Mouse (Mus musculus) kidney, postnatal 25 days (tissue): Measurements from ENCODE around the gene Bag6.

ENCODE experiments used
- DNase-seq, 2 experiments: peaks; one replicate each; pipeline ENCODE4 v3.0.0; 2021; ENCODE audit warnings: mixed read lengths in 2 of 2

Gene Bag6

GRCm38 (mm10) chr17:35168541-35169207, 33.7 kb downstream of the Bag6 start:
- peak in 1 of 2 experiments; percentile 53 for DNase-seq

DNA sequence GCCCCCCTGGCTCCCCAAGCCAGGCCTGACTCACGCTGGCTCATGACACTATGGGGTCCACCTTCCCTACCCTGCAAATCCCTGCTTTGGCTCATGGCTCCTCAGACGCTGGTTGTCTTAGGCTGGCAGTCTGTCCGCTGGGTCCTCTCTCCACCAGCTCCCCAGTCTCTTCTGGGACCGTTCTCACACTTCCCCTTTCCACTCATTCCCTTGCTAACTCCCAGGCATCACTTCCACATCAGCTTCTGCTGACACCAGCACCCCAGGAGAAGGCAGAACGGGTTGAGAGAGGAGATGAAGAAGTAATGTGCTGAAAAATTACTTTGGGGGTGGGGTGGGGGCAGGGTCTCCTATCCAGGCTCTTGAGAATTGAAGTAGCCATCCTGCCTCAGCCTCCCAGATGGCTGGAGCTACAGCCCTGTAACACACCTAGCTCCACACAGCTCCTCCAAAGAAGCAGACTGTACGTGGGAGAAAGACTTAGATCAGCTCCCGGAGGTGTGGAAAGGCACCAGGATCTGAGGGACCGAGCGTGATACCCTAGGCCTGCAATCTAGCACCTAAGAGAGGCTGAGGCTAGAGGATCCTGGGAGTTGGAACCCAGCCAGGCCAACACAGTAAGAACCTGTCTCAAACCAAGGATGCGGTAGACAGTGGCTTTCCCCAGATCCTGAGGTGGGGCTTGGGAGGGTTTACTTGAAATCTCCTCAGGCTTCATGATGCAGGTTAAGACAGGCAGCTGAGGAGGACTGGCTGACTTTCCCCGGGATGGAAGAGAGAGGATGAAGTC, 37.7 kb downstream of the Bag6 start:
- DNase-seq = peak in 1 of 2 experiments; percentile 36

- DNase-seq = no peak
Observed at GRCm38 (mm10) chr17:35173329-35173728, 38.4 kb downstream of the Bag6 start.

DNA sequence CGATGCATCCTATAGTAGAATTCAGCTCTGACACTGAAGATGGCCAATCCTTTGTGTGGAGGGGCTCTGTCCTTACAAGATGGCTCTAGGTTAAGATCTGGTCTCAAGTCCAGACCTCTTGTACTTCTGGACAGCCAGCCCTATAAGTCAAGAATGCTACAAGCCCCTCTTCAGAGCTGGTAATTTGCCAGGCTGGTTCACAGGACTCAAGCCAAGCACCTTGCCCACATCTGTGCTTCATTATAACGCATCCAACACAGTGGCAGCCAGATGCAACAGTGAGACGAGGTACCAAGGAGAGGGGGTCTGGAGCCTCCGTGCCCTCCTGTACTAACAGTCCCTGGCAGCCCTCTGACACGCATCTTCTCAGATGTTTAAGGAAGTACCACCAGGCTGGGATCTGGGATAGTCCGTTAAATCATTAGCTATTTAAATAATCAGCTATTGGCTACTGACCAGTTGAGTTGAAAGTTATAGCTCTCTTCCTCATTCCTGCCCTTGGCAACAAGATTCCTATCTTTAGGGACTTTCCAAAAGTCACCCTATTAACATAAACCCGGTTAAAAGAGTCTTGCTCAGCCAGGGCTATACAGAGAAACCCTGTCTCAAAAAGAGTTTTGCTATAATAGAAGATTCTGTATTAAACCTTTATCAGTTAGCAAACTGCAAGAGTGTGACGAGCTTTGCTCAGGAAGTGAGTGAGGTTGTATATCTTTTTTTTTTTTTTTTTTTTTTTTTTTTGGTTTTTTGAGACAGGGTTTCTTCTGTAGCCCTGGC, 39.4 kb downstream of the Bag6 start:
- DNase-seq = no peak

DNA sequence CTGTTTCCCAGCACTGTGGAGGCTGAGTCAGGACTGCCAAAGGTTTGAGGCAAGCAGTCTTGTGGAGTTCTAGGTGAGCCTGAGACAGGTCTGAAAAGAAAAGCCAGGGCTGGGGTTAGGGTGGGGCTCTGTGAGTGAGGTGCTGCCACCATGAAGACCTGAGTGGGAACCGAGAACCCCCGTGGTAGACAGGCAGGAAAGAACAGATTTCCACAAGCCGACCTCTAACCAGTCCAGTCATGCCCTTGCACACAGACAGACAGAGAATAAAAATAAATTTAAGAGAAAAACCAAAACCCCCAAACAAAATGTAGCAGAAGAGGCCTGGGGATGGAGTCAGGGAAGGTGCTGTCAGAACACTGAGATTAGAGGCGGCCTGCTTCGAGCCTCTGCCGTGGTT, 40.4 kb downstream of the Bag6 start:
- no peak for DNase-seq

DNA sequence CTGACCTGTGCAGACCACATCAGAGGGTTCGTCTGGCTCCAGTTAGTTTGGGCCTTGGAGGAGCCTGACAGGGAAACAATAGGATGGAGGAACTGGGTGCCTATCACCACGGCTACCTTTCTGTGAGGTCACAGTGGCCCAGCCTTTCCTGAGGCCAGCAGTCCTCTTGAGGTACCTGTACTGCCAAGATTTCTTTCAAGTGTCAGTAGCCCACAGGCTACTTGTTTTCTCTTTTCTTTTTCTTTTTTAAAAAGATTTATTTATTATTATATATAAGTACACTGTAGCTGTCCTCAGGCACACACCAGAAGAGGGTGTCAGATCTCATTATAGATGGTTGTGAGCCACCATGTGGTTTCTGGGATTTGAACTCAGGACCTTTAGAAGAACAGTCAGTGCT, 41.0 kb downstream of the Bag6 start, which contains the start of gene Aif1:
Gene Aif1, minus strand, starts transcription at position 101 of the 400 bp plus-strand sequence.
- DNase-seq = no peak

DNA sequence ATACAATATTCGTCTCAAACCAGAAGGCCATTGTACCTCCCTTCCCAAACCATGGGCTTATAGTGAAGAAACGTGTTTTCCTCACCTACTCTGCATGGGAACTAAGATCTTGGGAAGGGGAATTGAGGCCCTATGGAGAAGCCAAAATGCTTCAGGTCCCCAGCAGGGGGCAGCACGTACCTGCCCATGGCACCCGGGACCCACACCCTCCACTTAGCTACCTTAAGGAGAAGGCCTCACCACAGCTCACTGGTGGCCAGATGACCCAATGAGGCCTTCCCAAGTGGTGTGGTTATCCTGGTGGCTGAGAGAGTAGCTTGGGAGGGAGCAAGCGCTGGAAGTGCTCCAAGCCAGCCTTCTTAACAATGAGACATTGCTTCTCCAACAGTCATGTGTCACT, 43.5 kb downstream of the Bag6 start:
- DNase-seq = peak; percentile 83 to 84

GRCm38 (mm10) chr17:35180093-35180492, 45.1 kb downstream of the Bag6 start:
- no peak for DNase-seq

DNA sequence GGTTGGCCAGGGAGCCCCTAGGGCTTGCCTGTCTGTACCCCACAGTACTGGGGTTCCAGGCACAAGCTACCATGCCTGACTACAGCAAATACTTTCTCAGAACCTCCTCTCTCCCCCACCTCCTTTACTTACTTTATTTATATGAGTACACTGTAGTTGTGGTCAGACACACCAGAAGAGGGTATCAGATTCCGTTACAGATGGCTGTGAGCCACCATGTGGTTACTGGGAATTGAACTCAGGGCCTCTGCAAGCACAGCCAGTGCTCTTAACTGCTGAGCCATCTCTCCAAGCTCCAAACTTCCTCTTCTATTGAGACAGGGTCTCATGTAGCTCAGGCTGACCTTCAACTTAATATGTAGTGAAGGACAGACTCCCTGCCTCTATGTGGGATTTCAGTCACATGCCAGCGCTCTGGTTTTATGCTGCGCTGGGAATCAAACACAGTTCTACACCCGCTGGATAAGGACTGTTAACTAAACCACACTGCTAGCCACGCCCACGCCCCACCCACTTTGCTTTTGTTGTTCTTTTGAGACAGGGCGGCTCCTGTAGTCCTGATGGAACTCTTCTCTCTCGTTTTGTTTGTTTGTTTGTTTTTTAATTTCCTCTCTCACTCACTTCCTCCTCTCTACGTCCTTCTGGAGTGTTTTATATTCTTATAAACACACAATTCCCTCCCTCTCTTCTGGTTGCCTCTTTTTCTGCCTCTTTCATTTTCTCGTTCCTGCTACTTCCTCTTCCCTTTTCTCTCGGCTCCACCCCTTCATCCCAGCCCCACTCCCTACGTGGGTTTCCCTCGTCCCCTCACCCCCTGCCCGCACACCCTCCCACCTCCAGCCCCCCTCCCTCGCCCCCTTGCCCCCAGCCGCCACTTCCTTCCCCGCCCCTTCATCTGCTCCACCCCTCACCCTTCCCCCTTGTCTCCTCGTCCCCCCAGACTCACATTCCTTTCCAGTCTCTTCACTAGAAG, 50.9 kb downstream of the Bag6 start:
- DNase-seq = peak; percentile 82 to 88

DNA sequence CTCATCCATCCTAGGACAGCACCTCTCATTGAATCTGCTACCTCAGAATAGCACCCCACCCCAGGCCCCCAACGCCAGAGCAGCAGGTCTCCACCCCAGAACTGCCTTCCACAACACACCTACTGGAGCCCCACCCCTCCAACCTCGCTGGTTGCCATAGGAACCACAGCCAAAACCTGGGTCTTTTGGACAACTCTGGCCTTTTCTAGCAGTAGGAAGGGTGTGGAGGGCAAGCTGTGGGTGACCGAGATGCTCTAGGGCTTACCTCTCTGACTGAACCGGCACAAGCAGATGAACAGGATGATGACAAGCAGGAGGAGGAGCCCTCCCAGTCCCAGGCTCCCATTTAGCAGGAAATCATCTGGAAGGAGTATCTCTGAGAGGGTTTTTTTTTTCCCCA, 51.7 kb downstream of the Bag6 start:
- no peak for DNase-seq

- DNase-seq = no peak
Observed at GRCm38 (mm10) chr17:35187345-35187744, 52.4 kb downstream of the Bag6 start.

DNA sequence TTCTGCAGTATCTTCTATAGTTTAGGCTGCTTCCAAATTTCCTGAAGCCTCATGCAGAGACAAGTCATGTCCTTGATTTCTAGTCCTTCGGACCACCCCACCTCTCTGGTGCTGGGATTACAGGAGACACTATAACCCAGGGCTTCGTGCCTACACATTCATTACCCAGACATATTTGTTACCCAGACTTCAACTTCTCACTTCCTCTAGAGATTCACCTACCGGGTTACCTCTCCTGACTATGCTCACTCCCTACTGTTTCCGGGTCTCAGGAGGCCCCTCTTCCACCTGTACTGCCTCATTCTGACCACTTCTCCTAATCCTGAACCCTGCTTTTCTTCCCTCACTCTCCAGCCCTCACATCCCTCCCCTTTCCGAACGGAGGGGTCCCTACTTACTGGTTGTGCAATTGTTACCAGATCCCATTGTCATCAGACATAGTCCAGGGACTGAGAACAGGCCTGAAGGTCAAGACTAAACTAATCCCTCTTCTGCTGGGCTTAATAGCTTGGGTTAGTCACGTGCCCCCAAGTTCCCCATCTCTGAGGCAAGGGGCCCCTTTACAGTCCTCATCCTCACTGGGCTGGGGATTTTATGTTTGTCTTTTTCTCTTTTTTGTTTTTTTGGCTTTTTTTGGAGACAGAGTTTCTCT, 53.1 kb downstream of the Bag6 start, which contains the start of gene Lst1:
Gene Lst1, minus strand, starts transcription at position 481 of the 652 bp plus-strand sequence.
- no peak for DNase-seq

- DNase-seq = no peak
Observed at GRCm38 (mm10) chr17:35189186-35189585, 54.2 kb downstream of the Bag6 start.

GRCm38 (mm10) chr17:35190096-35190495, 55.1 kb downstream of the Bag6 start:
- DNase-seq = no peak

DNA sequence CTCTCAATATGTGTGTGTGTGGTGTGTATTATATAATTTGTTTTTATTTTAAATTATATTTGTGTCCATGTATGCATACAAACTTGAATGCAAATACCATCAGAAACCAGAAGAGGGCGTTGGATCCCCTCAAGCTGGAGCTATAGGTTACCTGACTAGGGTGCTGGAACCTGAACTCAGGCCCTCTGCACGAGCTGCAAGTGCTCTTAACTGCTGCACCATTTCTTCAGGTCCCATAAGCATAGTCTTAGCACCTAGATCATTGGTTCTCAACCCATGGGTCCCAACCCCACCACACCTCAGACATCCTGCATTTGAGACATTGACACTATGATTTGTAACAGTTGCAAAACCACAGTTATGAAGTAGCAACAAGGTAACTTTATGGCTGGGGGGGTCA, 56.7 kb downstream of the Bag6 start:
- DNase-seq = no peak

GRCm38 (mm10) chr17:35192924-35193323, 57.9 kb downstream of the Bag6 start:
- DNase-seq = no peak

DNA sequence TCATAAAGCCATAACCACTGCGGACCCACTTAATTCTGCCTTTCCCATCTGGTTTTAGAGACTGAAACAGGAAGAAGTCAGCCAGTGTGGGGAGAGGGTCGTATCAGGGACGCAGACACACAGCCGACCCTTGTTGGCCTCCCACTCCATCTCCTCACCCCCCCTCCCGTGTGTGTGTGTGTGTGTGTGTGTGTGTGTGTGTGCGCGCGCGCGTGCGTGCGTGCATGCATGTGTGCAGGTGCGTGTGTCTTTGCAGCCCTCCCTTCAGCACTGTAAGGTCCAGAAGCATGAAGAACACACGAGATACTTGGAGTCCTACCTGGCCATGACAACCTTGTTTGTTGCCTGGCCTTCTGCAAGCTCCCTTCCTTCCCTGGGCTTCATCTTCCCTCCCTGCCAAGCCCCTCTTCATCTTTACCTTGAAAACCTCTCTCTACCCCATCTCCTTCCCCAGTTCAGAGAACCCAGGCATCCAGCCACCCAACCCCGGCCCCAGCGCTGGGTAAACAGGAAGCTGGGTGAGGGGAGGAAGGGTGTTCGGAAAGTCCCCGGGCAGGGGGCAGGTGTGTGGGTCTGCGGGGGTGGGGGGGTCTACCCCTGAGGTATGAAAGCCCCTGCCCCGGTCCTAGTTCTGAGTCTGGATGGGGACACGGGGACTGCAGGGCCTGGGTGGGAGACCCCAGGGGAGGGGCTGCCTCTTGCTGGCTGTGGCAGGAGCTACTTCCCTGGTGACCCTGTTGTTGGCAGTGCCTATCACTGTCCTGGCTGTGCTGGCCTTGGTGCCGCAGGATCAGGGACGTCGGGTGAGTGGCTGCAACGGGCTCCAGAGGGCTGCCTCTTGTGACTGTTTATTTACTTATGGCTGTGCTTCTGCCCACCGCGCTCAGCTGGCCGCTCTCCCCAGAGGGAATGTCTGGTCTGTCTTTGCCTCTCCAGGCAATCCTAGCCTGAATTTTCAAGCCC, 59.2 kb downstream of the Bag6 start, which contains the start of gene Ltb:
Gene Ltb, plus strand, starts transcription at position 559 of the 963 bp plus-strand sequence.
- no peak for DNase-seq

GRCm38 (mm10) chr17:35194844-35195630, 60.1 kb downstream of the Bag6 start:
- no peak for DNase-seq

DNA sequence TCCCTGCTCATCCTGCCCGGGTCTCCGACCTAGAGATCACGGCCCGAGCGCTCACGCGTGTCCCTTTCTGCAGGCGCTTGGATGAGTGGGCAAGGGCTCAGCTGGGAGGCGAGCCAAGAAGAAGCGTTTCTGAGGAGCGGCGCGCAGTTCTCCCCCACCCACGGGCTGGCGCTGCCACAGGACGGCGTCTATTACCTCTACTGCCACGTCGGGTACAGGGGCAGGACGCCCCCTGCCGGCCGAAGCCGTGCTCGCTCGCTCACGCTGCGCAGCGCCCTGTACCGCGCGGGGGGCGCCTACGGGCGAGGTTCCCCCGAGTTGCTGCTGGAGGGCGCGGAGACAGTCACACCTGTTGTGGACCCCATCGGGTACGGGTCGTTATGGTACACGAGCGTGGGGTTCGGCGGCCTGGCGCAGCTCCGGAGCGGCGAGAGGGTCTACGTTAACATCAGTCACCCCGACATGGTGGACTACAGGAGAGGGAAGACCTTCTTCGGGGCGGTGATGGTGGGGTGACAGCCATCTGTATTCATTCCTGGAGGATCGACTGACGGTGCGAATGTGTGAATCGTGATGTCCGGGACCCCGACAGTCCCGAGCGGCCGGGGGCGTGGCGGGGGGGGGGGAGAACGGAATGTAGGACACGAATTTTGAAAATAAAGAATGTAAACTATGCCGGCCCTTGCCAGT, 60.8 kb downstream of the Bag6 start:
- DNase-seq = peak; percentile 81 to 84
